Mouse (Mus musculus) embryo, embryonic 10 days (tissue): Measurements from ENCODE around the gene Fbxw10.

ENCODE experiments used
- DNase-seq: peaks from one replicate; pipeline ENCODE4 v3.0.0-alpha.2; 2015; ENCODE audit warnings: low spot score

Gene Fbxw10

GRCm38 (mm10) chr11:62909720-62910306 lies 62.9 kb downstream of the Fbxw10 start:
- DNase-seq, result peak; percentile 13

DNA sequence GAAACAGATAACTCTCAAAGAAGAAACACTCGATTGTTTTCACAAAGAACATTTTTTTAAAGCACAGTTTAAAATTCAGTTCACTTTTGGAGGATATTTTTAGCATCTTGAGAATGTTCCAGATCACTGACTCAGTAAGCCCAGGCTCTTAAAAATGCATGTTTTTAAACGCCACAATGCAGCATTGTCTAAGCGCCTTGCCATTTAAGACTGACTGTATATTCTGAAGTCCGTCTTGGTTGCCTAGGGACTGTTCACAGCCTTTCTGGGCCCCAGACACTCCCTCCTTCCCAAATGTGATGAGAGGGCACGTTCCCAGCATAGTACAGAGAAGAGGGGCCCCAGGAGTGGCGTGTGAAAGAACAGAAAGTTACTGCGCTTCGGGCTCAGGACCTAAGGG lies 64.5 kb downstream of the Fbxw10 start:
- DNase-seq, result no peak

DNA sequence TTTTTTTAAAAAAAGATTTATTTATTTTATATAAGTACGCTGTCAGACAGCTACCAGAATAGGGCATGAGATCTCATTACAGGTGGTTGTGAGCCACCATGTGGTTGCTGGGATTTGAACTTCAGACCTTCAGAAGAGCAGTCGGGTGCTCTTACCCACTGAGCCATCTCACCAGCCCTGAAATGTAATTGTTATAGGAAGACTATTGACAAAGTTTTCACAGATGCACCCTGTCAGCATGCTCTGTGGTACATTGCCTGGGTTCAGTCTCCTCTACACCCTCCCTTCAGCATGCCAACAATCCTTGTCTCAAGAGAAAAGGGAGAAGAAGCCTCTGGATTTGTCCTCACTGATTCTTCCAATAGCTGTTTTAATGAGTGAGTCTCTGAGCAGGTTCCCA lies 66.3 kb downstream of the Fbxw10 start:
- no peak for DNase-seq

GRCm38 (mm10) chr11:62914532-62914931 lies 67.7 kb downstream of the Fbxw10 start:
- peak; percentile 44 for DNase-seq

GRCm38 (mm10) chr11:62915486-62915885 lies 68.6 kb downstream of the Fbxw10 start:
- DNase-seq, result no peak

DNA sequence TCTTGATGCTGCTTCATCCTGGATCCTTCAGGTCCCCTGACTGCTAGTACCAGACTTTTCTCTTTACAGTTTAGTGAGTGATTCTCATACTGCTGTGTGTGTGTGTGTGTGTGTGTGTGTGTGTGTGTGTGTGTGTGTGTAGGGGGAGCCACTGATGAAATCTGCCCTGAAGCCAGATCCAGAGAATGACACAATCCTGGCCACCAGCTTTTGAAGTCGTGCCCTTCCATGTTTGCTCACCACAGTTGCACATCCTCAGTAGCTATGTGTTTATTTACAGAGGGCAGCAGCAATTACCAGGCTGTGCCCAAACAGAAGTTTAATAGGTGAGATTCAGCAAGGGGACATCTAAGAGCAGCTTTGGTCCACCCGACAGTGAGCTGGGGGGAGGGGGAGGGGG lies 69.9 kb downstream of the Fbxw10 start:
- no peak for DNase-seq

DNA sequence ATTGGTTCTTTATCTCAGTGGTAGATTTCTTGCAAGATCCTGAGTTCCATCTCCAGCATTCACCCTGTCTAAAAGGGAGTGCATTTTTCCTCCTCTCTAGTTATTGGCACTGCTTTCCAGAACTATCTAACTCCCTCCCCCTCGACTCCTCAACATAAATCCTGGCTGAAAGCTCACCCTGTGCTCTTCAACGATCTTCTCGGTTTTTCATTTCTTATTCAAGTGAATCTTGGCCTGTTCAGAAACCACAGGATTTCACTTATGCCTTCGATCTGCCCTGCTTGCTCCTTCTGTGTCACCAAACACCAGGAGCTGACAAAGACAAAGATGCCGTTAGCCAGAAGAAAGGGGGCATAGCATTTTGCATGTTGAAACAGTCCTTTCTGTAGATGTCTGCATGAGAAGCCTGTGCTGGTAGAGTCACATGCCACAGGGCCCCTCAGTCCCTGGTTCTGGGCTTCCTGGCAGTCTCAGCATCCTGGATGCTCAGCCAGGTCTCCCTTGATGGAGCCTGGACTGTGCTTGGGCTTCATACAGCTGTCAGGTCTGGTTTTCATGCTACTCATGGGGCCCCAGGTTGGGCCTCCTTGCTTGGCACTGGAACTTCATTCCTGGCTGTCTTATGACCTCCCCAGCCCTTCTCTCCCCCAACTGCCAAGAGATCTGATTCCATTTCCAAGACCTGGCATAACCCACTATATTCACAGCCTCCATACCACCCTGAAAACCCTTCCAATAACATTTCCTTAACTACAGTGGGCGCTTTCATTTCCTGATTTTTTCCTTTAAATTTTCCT lies 73.3 kb downstream of the Fbxw10 start:
- no peak for DNase-seq

- no peak for DNase-seq
Observed at GRCm38 (mm10) chr11:62920743-62921050, 73.8 kb downstream of the Fbxw10 start.

DNA sequence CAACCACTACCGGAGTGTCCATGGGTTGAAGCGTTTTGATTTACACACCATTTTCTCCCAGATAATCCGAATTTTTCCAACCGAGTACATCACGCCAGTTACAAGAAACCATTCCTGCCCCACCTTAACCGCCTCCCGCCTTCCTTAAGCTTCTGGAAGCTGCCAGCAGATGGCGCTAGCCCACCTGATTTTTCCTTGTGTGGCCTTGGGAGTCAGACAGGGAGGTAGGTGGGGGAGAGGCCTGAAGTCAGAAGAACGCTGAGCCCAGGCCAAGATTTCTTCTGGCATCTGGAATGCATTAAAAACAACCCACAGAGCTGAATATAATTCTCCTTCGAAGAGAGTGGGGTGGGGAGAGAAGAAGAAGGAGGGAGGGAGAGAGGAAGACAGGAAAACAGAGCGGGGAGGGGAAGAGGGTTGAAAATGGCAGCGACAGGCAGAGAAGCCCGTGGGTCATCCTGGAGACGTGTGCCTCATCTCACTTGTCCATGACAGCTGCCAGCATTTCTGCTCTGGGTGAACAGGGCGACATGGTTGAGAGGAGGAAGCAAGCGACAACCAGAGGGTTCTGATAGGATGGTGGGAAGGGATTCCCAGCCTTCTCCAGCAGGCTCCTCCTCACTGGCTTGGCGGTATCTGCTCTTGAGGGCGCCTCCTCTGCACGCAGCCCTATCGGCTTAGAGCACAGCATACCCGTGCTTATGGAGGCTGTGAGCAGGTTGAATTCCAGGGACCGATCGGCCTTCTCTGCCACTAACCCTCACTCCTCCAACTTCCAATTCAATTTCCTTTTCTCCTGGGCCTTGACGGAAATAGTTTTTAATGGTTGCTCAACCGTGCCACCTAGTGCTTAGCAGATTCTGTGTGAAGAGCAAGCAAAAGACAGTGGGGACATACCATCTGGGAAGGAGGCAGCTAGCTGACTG lies 74.4 kb downstream of the Fbxw10 start:
- DNase-seq, result peak; percentile 96

DNA sequence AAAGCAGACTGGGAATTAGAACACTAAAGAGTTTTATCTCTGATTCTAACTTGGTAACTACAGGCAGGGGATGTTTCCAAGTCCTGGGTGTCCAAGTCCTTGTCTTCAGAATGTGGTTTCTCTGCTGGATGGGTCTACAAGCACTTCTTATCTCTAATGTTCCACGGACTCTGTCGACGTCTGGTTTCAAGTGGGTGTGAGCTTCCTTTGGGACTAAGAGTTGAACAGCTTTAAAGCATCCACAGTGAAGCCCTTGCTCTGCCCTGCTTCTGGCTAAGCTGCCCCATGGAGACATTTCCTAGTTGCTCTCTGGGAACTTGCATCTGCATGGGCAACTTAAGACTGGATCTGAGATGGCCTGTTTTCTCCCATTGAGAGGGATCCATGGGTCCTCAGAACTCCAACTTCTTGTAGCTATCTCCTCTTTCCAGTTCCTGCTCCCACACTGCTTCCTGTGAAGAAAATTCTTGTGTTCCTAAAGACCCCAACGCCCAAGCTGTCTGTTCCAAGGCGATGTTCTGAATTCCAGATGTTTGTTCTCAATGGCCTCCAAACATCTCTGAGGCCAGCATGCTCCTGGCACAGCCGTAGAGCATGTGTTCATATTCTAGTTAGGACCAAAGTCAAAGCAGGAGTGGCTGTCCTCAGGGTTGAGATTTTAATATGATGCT lies 77.4 kb downstream of the Fbxw10 start:
- no peak for DNase-seq
